Mouse (Mus musculus) forebrain, postnatal 0 days (tissue): ENCODE data around the gene Hes2. TPM values are rescaled to one million over a fixed set of nuclear protein-coding genes. Genes with fewer than 3 reads are reported as not detected.

Experiments
- ATAC-seq: fragments of 200-750 bp; cut with Nextera tagmentation; 2 replicates; pipeline ENCODE4 v1.8.0; 2017; ENCODE audit warnings: mild to moderate bottlenecking, moderate library complexity
- DNase-seq: peaks from one replicate; pipeline ENCODE4 v3.0.0-alpha.2; 2015
- H3K27ac ChIP-seq: fragments of 300-500 bp; sonication (generic); 2 replicates; pipeline ENCODE4 v1.5.1; 2014; ENCODE audit warnings: low read depth, mild to moderate bottlenecking, antibody characterized with exemption, low read length, moderate library complexity, mixed read lengths
- H3K27me3 ChIP-seq: fragments of 300-500 bp; sonication (generic); 2 replicates; pipeline ENCODE4 v1.6.1; 2014; ENCODE audit warnings: mild to moderate bottlenecking, low read length, mixed read lengths; ENCODE audit not compliant: insufficient read depth
- H3K36me3 ChIP-seq: fragments of 300-500 bp; sonication (generic); 2 replicates; pipeline ENCODE4 v1.6.1; 2014; ENCODE audit warnings: mild to moderate bottlenecking, moderate library complexity; ENCODE audit not compliant: insufficient read depth
- H3K4me1 ChIP-seq: fragments of 300-500 bp; sonication (generic); 2 replicates; pipeline ENCODE4 v1.6.1; 2014; ENCODE audit warnings: antibody characterized with exemption; ENCODE audit not compliant: insufficient read depth
- H3K4me2 ChIP-seq: fragments of 300-500 bp; sonication (generic); 2 replicates; pipeline ENCODE4 v1.6.1; 2014; ENCODE audit warnings: low read depth, mild to moderate bottlenecking, moderate library complexity
- H3K4me3 ChIP-seq: fragments of 300-500 bp; sonication (generic); 2 replicates; pipeline ENCODE4 v1.5.1; 2014; ENCODE audit warnings: low read depth, low read length, mixed read lengths
- H3K9ac ChIP-seq: fragments of 300-500 bp; sonication (generic); 2 replicates; pipeline ENCODE4 v1.6.1; 2014; ENCODE audit warnings: mild to moderate bottlenecking
- H3K9me3 ChIP-seq: fragments of 300-500 bp; sonication (generic); 2 replicates; pipeline ENCODE4 v1.6.1; 2016; ENCODE audit warnings: low read length
- CTCF ChIP-seq: sonication (generic); IDR thresholded peaks from 2 replicates; pipeline ENCODE4 v1.5.1; 2016; ENCODE audit warnings: antibody characterized with exemption, control low read depth, low read depth
- WGBS: fragments of 180-500 bp; shearing (Covaris S2); extraction: QIAGEN DNeasy Blood & Tissue Kit; methylation state at CpG from one replicate; pipeline ENCODE4 v1.1.7; 2014; 5-methylcytosine and 5-hydroxymethylcytosine counted together
- polyA plus RNA-seq: library from polyadenylated mRNA; unstranded; fragments of >200 nt; fragmentation: Nextera tagmentation; extraction: Ambion mirVana; gene quantifications from 2 replicates; pipeline ENCODE4 v1.2.1, GENCODE M21; 2015
- total RNA-seq: library from RNA; depleted of rRNA; stranded (reverse); fragments of >200 nt; gene quantifications from 2 replicates; pipeline ENCODE4 v1.2.3, GENCODE M21; 2014

The Hes2 gene
- total and polyA plus RNA-seq, 2 experiments from 2014 or later, result not detected

GRCm38 (mm10) chr4:152132772-152133169 lies 25.9 kb upstream of the Hes2 start:
- Histone ChIP-seq H3K27ac (no peak overlapping the region), H3K36me3 (no peaks in the 10 kb centered on the region), H3K4me2 (no peak overlapping the region), H3K4me3 (no peak overlapping the region), H3K9me3 (no peaks in the 10 kb centered on the region), H3K4me1 (no peaks in the 10 kb centered on the region), H3K27me3 (peaks cover 60% of the 10 kb centered on the region), H3K9ac (no peak overlapping the region)
- ATAC-seq (no peak), DNase-seq (no peak)
- WGBS, result 24% methylated on average over 10 of the region's 10 CpGs
- TF ChIP-seq CTCF, result no peak

DNA sequence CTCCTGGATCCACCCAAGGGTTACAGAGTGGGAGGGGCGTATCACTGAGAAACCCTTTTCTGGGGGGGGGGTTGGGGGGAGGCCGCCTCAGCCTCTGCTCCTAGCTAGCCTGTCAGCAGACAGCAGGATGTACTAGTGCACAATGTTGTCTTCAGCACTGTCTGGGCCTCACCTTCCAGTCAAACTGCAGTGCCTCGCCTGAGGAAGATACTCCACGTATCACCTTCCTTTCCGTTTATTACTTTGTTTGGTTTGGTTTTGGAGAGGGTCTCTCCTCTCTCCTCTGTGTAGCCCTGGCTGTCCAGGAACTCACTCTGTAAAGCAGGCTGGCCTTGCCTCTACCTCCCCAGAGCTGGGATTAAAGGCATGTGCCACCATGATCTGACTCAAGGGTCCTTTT lies 25.5 kb upstream of the Hes2 start:
- DNase-seq (no peak), ATAC-seq (no peak)
- no peaks in the 10 kb centered on the region for H3K9me3 ChIP-seq
- no peak for TF ChIP-seq CTCF
- peaks cover under 1% of the 10 kb centered on the region; the same call in 1 of the 2 replicates for H3K4me1 ChIP-seq
- WGBS, result 60% methylated on average over 5 of the region's 5 CpGs
- peaks cover 56% of the 10 kb centered on the region for H3K27me3 ChIP-seq
- H3K9ac ChIP-seq, result no peak overlapping the region
- H3K27ac ChIP-seq, result no peak overlapping the region
- no peak overlapping the region for H3K4me3 ChIP-seq
- no peak overlapping the region for H3K4me2 ChIP-seq
- H3K36me3 ChIP-seq, result no peaks in the 10 kb centered on the region

GRCm38 (mm10) chr4:152134507-152134906 lies 24.2 kb upstream of the Hes2 start:
- Histone ChIP-seq H3K27me3 (peaks cover 48% of the 10 kb centered on the region), H3K9ac (no peak overlapping the region), H3K4me2 (no peak overlapping the region), H3K4me1 (peaks cover 8% of the 10 kb centered on the region), H3K27ac (no peak overlapping the region), H3K4me3 (no peak overlapping the region), H3K9me3 (no peaks in the 10 kb centered on the region), H3K36me3 (no peaks in the 10 kb centered on the region)
- peak; percentile 61 for TF ChIP-seq CTCF
- no peak for ATAC-seq
- DNase-seq, result no peak

GRCm38 (mm10) chr4:152135363-152135762 lies 23.3 kb upstream of the Hes2 start:
- H3K4me2 ChIP-seq, result no peak overlapping the region
- peaks cover 8% of the 10 kb centered on the region for H3K4me1 ChIP-seq
- no peak for TF ChIP-seq CTCF
- WGBS, result 80% methylated on average over 12 of the region's 12 CpGs
- H3K4me3 ChIP-seq, result no peak overlapping the region
- ATAC-seq, result no peak
- H3K27ac ChIP-seq, result no peak overlapping the region
- peaks cover 40% of the 10 kb centered on the region for H3K27me3 ChIP-seq
- H3K36me3 ChIP-seq, result no peaks in the 10 kb centered on the region
- H3K9me3 ChIP-seq, result no peaks in the 10 kb centered on the region
- no peak for DNase-seq
- H3K9ac ChIP-seq, result no peak overlapping the region

- peak; percentile 62 for TF ChIP-seq CTCF
- Histone ChIP-seq H3K9ac (no peak overlapping the region), H3K9me3 (no peaks in the 10 kb centered on the region), H3K27me3 (peaks cover 30% of the 10 kb centered on the region), H3K4me3 (no peak overlapping the region), H3K27ac (no peak overlapping the region), H3K36me3 (no peaks in the 10 kb centered on the region), H3K4me2 (no peak overlapping the region), H3K4me1 (peaks cover 8% of the 10 kb centered on the region)
- no peak for ATAC-seq
- DNase-seq, result no peak
- WGBS, result 21% methylated on average over 6 of the region's 6 CpGs
These were observed 22.4 kb upstream of the Hes2 start for GRCm38 (mm10) chr4:152136112-152136875.

DNA sequence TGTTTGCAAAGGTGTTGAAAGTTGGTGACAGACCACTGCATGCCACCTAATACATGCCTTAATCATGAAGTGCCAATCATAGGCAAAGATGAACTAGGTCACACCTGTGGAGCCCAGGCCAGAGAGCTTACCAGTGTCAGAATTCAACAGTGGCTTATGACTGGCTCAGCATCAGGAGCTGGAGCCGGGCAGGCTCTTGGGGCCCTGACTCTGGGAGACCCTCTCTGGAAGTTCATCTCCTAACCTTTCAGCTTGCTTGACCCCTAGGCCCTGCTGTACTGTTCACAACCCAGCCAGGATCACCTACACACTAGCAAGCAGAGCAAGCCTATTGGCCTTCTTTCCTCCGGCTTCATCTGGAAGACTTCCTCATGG lies 21.8 kb upstream of the Hes2 start:
- TF ChIP-seq CTCF, result no peak
- no peaks in the 10 kb centered on the region for H3K36me3 ChIP-seq
- 94% methylated on average over 2 of the region's 2 CpGs for WGBS
- no peak overlapping the region for H3K9ac ChIP-seq
- ATAC-seq, result no peak
- H3K9me3 ChIP-seq, result no peaks in the 10 kb centered on the region
- H3K4me2 ChIP-seq, result no peak overlapping the region
- H3K4me1 ChIP-seq, result peaks cover 8% of the 10 kb centered on the region
- H3K27me3 ChIP-seq, result peaks cover 27% of the 10 kb centered on the region
- H3K27ac ChIP-seq, result no peak overlapping the region
- no peak for DNase-seq
- no peak overlapping the region for H3K4me3 ChIP-seq

DNA sequence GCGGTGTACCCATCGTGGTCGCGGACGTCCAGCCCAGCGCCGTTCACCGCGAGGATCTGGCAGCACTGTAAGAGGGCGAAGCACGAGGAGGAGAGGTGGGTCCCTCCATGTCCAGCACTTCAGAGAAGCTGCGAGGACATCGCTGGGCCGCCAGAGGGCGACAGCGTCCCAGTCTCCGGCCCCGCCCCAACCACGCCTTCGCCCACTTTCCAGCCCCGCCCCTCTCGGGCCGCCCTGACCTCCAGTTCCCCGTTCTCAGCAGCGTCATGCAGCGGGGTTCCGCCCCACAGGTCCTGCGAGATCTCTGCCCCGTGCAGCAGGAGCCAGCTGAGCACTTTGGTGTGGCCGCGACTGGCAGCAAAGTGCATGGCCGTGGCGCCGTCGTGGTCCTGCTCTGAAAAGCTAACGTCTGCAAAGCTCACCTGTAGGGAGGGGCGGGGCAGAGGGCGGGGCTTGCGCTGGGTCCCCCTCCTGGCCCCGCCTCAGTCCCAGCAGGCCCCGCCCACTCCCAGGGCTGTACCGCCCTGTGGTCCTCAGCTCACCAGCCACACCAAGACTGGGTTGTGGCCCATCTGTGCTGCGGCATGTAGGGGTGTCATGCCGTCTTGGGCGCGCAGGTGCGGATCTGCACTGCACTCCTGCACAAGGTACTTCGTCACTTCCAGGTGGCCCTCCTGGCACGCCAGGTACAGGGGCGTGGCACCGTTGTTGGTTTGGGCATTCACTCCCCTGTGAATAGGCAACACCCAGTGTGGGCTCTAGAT lies 20.0 kb upstream of the Hes2 start:
- TF ChIP-seq CTCF, result peak; percentile 84
- 0 out of 2 replicates have a peak overlapping the region, but pooled peaks have one; percentile 14 for H3K9ac ChIP-seq
- H3K4me2 ChIP-seq, result peak overlapping the region; percentile 63
- no peaks in the 10 kb centered on the region for H3K36me3 ChIP-seq
- DNase-seq (peak; percentile 63), ATAC-seq (peak; percentile 74)
- H3K4me1 ChIP-seq, result peaks cover 8% of the 10 kb centered on the region
- H3K9me3 ChIP-seq, result no peaks in the 10 kb centered on the region
- 4% methylated on average over 50 of the region's 51 CpGs for WGBS
- H3K27me3 ChIP-seq, result peaks cover 14% of the 10 kb centered on the region
- peak overlapping the region; percentile 35 for H3K4me3 ChIP-seq
- no peak overlapping the region for H3K27ac ChIP-seq
